Mouse (Mus musculus) ZHBTc4 (cell line): Measurements from ENCODE around the gene Usp36.

Source experiments
- DNase-seq: peaks from one replicate; pipeline ENCODE4 v3.0.0-alpha.2; 2011; ENCODE audit warnings: low read depth, low spot score

Gene Usp36

GRCm38 (mm10) chr11:118289999-118290889, at the start of gene Usp36:
Gene Usp36, minus strand, starts transcription at chr11:118290244.
- peak; percentile 100 for DNase-seq

- DNase-seq = no peak
Measured at GRCm38 (mm10) chr11:118337491-118338168, 47.6 kb upstream of the Usp36 start.

- no peak for DNase-seq
Measured at GRCm38 (mm10) chr11:118333431-118333830, 43.4 kb upstream of the Usp36 start.

GRCm38 (mm10) chr11:118332376-118332775, 42.3 kb upstream of the Usp36 start:
- DNase-seq = no peak

GRCm38 (mm10) chr11:118330777-118331176, 40.7 kb upstream of the Usp36 start:
- DNase-seq = no peak

GRCm38 (mm10) chr11:118330361-118330760, 40.3 kb upstream of the Usp36 start:
- no peak for DNase-seq

GRCm38 (mm10) chr11:118328947-118329346, 38.9 kb upstream of the Usp36 start:
- no peak for DNase-seq

GRCm38 (mm10) chr11:118328511-118328910, 38.5 kb upstream of the Usp36 start:
- no peak for DNase-seq

- DNase-seq = peak; percentile 30
Measured at GRCm38 (mm10) chr11:118326991-118327971, 37.2 kb upstream of the Usp36 start.

GRCm38 (mm10) chr11:118326491-118326890, 36.4 kb upstream of the Usp36 start:
- DNase-seq = no peak

- no peak for DNase-seq
Measured at GRCm38 (mm10) chr11:118324541-118324940, 34.5 kb upstream of the Usp36 start.

GRCm38 (mm10) chr11:118323974-118324373, 33.9 kb upstream of the Usp36 start:
- no peak for DNase-seq

GRCm38 (mm10) chr11:118322647-118323046, 32.6 kb upstream of the Usp36 start:
- DNase-seq = no peak

- no peak for DNase-seq
Measured at GRCm38 (mm10) chr11:118321971-118322370, 31.9 kb upstream of the Usp36 start.

GRCm38 (mm10) chr11:118321500-118321899, 31.5 kb upstream of the Usp36 start:
- DNase-seq = no peak

GRCm38 (mm10) chr11:118318678-118319077, 28.6 kb upstream of the Usp36 start:
- peak; percentile 74 for DNase-seq

- DNase-seq = peak; percentile 79
Measured at GRCm38 (mm10) chr11:118317129-118317528, 27.1 kb upstream of the Usp36 start.

- DNase-seq = no peak
Measured at GRCm38 (mm10) chr11:118316231-118316806, 26.3 kb upstream of the Usp36 start.

GRCm38 (mm10) chr11:118312132-118312723, 22.2 kb upstream of the Usp36 start:
- no peak for DNase-seq

GRCm38 (mm10) chr11:118307962-118308361, 17.9 kb upstream of the Usp36 start:
- DNase-seq = peak; percentile 85

GRCm38 (mm10) chr11:118303959-118304358, 13.9 kb upstream of the Usp36 start:
- DNase-seq = peak; percentile 77
